Mouse (Mus musculus): Measurements from ENCODE around the gene Rad9a.

DNA sequence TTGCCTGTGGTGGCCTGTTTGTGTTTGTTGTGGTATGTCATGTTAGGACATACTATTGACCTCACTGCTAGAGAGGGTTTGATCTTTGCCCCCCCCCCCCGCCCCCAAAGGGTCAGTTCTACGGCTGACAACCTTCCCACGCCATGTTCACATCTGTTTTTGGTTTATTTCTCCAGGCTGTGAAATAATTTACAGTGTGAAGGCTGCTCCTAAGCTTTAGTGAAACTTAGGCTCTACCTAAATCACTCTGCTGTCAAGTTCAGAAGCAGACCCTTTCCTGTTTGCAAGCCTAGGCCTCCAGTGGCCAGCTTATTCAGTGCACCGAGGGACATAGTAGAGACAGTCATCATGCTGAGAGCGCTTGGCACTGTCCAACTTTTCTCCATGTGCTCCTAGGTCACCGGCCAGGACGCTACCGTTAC is 38.8 kb upstream of the Rad9a start:
- TF ChIP-seq EP300 (IDR thresholded peaks at IDR 0.05; ENCODE audit: low read depth) (no peak), CTCF (IDR thresholded peaks at IDR 0.05; ENCODE audit: low read depth) (no peak)
